24 mouse cellular contexts compared by ENCODE assay signal in the genomic region with DNA sequence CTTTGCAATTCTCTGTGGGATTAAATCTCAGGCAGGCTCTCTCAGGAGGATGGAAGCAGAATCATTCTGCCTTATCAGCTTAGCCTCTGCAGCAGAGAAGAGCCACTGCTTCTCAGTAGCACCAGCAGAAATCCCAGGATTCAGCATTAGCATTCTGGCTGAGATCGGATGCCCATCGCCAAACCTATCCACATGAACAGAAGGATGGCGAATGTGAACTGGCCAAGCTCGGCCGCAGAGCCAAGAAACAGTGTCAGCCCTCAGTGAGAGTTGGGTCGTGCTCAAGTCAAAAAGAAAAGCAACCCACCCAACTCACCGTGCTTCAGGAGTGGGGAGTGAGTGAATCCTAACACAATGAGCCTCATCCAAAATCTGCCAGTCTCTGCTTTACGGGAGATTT.
DNase-seq lines count a peak whose midpoint lies in the region; ATAC-seq and TF ChIP-seq lines count a peak whose summit lies in the region.
"Had no signal": no experiment of that assay in that cellular context is flagged by ENCODE, and none has a peak within 500 bp of the region (broad histone marks: within the 10 kb centered on the region; RNA-seq: fewer than 3 reads in every experiment).

No protein-coding gene starts in this region.

- no peak overlapping the region for H3ac ChIP-seq in myocyte (ENCODE audit: control insufficient read depth, insufficient read length)

- TF ChIP-seq POLR2A in ES-Bruce4 (IDR thresholded peaks at IDR 0.05; ENCODE audit: insufficient read depth, low read length) = no peak
- TF ChIP-seq POLR2A in myocyte (IDR thresholded peaks at IDR 0.05; ENCODE audit: insufficient read length, low read depth) = no peak

- H3K27me3 ChIP-seq in ES-Bruce4 (ENCODE audit: control insufficient read depth, insufficient read depth, low read length, poor library complexity, severe bottlenecking) (no peaks in the 10 kb centered on the region), myocyte (ENCODE audit: control insufficient read depth, insufficient read depth, insufficient read length) (no peaks in the 10 kb centered on the region)
- H3K27me3 ChIP-seq: embryonic facial prominence, embryonic 13.5 days; forebrain, embryonic 12.5 days; hindbrain, embryonic 12.5 days had no signal

- H3K4me3 ChIP-seq in ES-Bruce4 (ENCODE audit: low read depth, low read length) = no peak overlapping the region
- H3K4me3 ChIP-seq in myocyte = no peak overlapping the region
- H3K4me3 ChIP-seq: embryonic facial prominence, embryonic 13.5 days; forebrain, embryonic 12.5 days; heart, embryonic 10.5 days; hindbrain, embryonic 12.5 days had no signal

- no peak overlapping the region for H3K9ac ChIP-seq in ES-Bruce4 (ENCODE audit: low read depth, poor library complexity, severe bottlenecking)
- H3K9ac ChIP-seq: embryonic facial prominence, embryonic 13.5 days; forebrain, embryonic 12.5 days; hindbrain, embryonic 12.5 days had no signal

- peak overlapping the region; percentile 5; the same call in 1 of the 2 replicates for H3K27ac ChIP-seq in ES-Bruce4 (ENCODE audit: insufficient read depth, low read length)
- H3K27ac ChIP-seq: embryonic facial prominence, embryonic 13.5 days; forebrain, embryonic 12.5 days; heart, embryonic 10.5 days; hindbrain, embryonic 12.5 days had no signal

- no peak for TF ChIP-seq EP300 in ES-Bruce4 (IDR thresholded peaks at IDR 0.05; ENCODE audit: insufficient read depth, low read depth, low read length)

- H3K4me2 ChIP-seq in myocyte (ENCODE audit: low read depth) = peak overlapping the region; percentile 34
- H3K4me2 ChIP-seq: embryonic facial prominence, embryonic 13.5 days; forebrain, embryonic 12.5 days; hindbrain, embryonic 12.5 days had no signal

- no peaks in the 10 kb centered on the region for H3K79me2 ChIP-seq in myocyte (ENCODE audit: control insufficient read depth, insufficient read depth)

- DNase-seq in cerebellum, adult 9-10 months = no peak
- peak; percentile 83 to 88 for DNase-seq in cerebellum, postnatal 10 days
- no peak for DNase-seq in thymus, postnatal 25 days
- no peak for DNase-seq in Muller cell, postnatal 12 days (ENCODE audit: inconsistent ontology term)
- DNase-seq: adrenal gland, adult 8-10 months; adrenal gland, postnatal 36 days; B cell, adult 2 months; gastrocnemius, postnatal 10 days; heart, adult 18-20 months; heart, postnatal 10 days; heart, postnatal 4 days; kidney, adult 11 months; kidney, adult 9 months had no signal

- H3K36me3 ChIP-seq in ES-Bruce4 (ENCODE audit: control insufficient read depth, insufficient read depth, low read length, poor library complexity, severe bottlenecking) (no peaks in the 10 kb centered on the region), myocyte (ENCODE audit: control insufficient read depth, insufficient read depth) (no peaks in the 10 kb centered on the region)
- H3K36me3 ChIP-seq: embryonic facial prominence, embryonic 13.5 days; forebrain, embryonic 12.5 days; heart, embryonic 10.5 days; hindbrain, embryonic 12.5 days had no signal

- peak; percentile 86 for ATAC-seq in cerebellum, adult (ENCODE audit: insufficient number of reproducible peaks, low FRiP score, low TSS enrichment)
- ATAC-seq: CD4-positive, CD25-positive, alpha-beta regulatory T cell, adult 4 months; forebrain, embryonic 16.5 days; hindbrain, embryonic 16.5 days; inflammation-experienced regulatory T-cells, adult 6 months had no signal

- peaks cover 5% of the 10 kb centered on the region for H3K4me1 ChIP-seq in ES-Bruce4 (ENCODE audit: control insufficient read depth, insufficient read depth, low read length)
- H3K4me1 ChIP-seq: heart, embryonic 10.5 days had no signal

- TF ChIP-seq CTCF in ES-Bruce4 (IDR thresholded peaks at IDR 0.05; ENCODE audit: low read depth, low read length) = no peak

- H3K9me3 ChIP-seq in ES-Bruce4 (replicated peaks; ENCODE audit: control insufficient read depth, insufficient read depth, low read length, poor library complexity, severe bottlenecking) = peaks cover 22% of the 10 kb centered on the region
- H3K9me3 ChIP-seq: embryonic facial prominence, embryonic 13.5 days; forebrain, embryonic 12.5 days; heart, embryonic 10.5 days; hindbrain, embryonic 12.5 days had no signal

TF ChIP-seq in myocyte, 11 proteins besides CTCF, POLR2A, EP300 and RAD21:
- no peak for TF ChIP-seq TCF12 (IDR thresholded peaks at IDR 0.05; ENCODE audit: insufficient read depth, poor library complexity, severe bottlenecking)
- TF ChIP-seq CEBPB (IDR thresholded peaks at IDR 0.05; ENCODE audit: insufficient read depth, poor library complexity, severe bottlenecking) = no peak
- no peak for TF ChIP-seq TCF3 (IDR thresholded peaks at IDR 0.05; ENCODE audit: insufficient read length, low read depth)
- TF ChIP-seq MAX (IDR thresholded peaks at IDR 0.05; ENCODE audit: low read depth) = no peak
- no peak for TF ChIP-seq MYOG (IDR thresholded peaks at IDR 0.05; ENCODE audit: control insufficient read depth in 1 of 3, insufficient read depth in 1 of 3, insufficient read length in 2 of 3, low read depth in 2 of 3)
- TF ChIP-seq MYOD1 (IDR thresholded peaks at IDR 0.05; ENCODE audit: control insufficient read depth in 1 of 3, insufficient read length in 2 of 3, low read depth in 2 of 3) = no peak
- TF ChIP-seq USF1 (IDR thresholded peaks at IDR 0.05; ENCODE audit: low read depth) = no peak
- TF ChIP-seq E2F4 (IDR thresholded peaks at IDR 0.05; ENCODE audit: insufficient read depth) = no peak
- no peak for TF ChIP-seq REST (IDR thresholded peaks at IDR 0.05; ENCODE audit: insufficient read depth, insufficient read length)
- TF ChIP-seq POLR2AphosphoS2 (IDR thresholded peaks at IDR 0.05; ENCODE audit: insufficient read length, low read depth) = no peak
- no peak for TF ChIP-seq SRF (IDR thresholded peaks at IDR 0.05; ENCODE audit: control insufficient read depth, insufficient read length, low read depth)
TF ChIP-seq in myocyte: peak in this region for 0.

Comparison
In these comparisons a context has a peak if more than half of its experiments do, and no peak if none do; other contexts are left out.
1. DNase-seq: peak in cerebellum, postnatal 10 days (2 of 2); none in cerebellum, adult 9-10 months (single experiment), thymus, postnatal 25 days (single experiment) and Muller cell, postnatal 12 days (single experiment).